Mouse (Mus musculus) mature B cell (primary cell): ENCODE data around the gene Acpp.
"Not testable (repeated sequence)": the region's sequence is repeated elsewhere in the genome, so short reads cannot be mapped to it uniquely, and the experiment has no call there.

Experiments
- in situ Hi-C: fragments of 300-500 bp; cut with MboI; formaldehyde crosslinking; loops from 2 replicates; pipeline ENCODE4 v1.14.3; 2019

Gene Acpp

GRCm38 (mm10) chr9:104337183-104337931 lies at the start of gene Acpp:
Gene Acpp, minus strand, starts transcription at chr9:104337748.
- in situ Hi-C loops: no loop called here

DNA sequence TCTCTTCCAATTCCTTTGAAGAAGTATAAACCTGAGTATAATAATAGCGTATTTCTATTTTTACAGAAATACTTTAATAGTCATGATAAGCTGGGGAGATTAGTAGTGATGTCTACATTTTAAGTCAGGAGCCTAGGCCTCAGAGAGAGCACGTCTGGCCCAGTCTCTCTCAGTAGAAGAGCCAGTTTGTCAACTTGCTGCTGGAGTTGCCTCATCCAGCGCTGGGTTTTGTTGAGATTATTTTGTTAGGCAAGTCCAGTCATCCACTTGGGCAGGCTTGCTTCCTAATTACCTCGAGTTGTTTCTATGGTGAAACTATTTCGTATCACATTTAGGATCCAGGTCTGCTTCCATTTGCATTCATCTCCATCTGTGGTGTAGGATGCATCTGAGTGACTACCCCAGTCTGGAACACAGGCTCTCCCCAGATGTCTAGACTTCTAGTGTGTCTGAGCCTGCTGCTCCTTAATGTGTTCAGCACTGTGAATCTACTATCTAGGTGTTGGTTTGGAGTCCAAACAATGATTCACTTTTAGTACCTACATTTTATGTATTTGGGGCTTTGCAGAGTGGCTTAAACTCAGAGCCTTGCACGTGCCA lies 45.1 kb upstream of the Acpp start:
- in situ Hi-C loops: no loop called here

DNA sequence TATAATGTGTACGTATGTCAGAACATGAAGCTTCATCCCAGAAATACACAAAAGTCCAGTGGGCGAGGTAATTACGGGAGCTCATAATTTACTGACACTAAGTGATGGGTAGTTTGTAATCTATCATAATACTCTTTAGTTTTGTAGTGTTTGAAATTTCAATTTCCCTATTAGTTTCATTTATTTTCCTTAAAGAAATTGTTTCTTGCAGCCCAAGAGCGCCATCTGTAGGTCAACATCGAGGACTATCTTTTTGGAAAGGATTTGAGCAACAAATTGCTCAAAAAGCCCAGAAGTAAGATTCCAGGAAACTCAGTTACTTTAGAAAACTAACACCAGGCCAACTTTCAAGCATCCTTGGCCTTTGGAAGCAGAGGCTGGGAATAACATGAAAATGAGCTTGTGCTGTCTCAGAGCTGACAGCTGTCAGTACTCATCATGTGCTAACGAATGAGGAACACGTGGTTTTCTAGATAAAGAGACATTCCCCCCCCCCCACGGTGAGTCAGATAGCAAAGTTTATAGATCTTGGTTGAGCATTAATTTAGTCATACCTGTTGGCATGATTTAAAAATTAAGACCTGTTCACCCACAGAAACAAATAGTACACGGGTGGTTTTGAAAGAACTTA lies 42.1 kb upstream of the Acpp start:
- in situ Hi-C loops: no loop called here

GRCm38 (mm10) chr9:104375573-104375972 lies 38.0 kb upstream of the Acpp start:
- in situ Hi-C loops: no loop called here

GRCm38 (mm10) chr9:104373253-104373652 lies 35.7 kb upstream of the Acpp start:
- in situ Hi-C loops: no loop called here

DNA sequence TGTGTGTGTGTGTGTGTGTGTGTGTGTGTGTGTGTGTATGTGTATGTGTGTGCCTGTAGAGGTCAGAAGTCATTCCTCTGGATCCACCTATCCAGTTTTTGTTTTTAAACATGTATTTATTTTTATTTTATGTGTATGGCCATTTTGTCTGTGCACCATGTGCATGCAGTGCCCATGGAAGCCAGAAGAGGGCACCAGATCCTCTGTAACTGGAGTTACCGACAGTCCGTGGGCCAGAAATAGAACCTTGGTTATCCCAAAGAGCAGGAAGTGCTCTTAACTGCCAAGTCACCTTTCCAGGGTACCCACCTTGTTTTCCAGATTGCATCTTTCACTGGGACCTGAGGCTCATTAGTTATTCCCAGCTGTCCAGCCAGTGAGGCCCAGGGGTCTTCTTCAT lies 29.4 kb upstream of the Acpp start:
- in situ Hi-C loops: no loop called here

- in situ Hi-C loops: not testable (repeated sequence)
These were observed 24.4 kb upstream of the Acpp start for GRCm38 (mm10) chr9:104361951-104362350.

DNA sequence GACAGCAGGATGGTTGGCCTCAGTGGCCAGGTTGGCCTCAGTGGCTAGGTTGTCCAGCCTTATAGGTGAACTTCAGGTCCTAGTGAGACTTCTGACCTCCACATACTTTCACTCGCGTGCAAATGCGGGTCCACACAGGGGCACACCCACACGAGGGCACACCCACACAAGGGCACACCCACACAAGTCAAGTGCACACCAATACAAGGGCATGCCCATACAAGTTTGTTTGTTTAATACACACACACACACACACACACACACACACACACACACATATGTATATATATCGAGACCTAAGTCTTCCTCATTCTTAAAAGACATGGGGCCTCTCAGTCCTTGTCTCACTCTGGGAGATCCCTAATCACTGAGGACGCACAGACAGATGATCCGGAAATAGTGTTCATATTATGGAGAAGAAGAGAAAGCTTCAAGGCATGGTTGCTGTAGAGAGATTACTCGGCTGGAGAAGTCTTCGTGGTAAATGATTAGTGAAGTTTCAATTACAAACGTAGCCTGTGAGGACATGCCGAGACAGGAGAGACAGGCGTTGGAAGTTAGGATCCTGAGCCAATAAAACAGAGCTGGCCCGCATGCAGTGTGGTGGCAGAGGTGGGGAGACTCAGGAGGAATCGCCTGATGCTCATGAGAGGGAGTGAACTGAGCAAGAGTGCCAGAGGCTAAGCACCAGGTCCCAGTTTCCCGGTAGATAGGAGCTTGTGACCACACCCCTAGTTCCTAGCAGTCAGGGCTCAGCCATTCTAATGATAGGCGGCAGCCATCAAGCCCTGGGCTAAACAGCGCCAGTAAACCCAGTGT lies 23.7 kb upstream of the Acpp start:
- in situ Hi-C loops: no loop called here

GRCm38 (mm10) chr9:104360389-104360788 lies 22.8 kb upstream of the Acpp start:
- in situ Hi-C loops: no loop called here

- in situ Hi-C loops: no loop called here
These were observed 18.1 kb upstream of the Acpp start for GRCm38 (mm10) chr9:104355521-104356270.

GRCm38 (mm10) chr9:104344136-104344535 lies 6.6 kb upstream of the Acpp start:
- in situ Hi-C loops: no loop called here

GRCm38 (mm10) chr9:104339483-104339882 lies 1.9 kb upstream of the Acpp start:
- in situ Hi-C loops: no loop called here

DNA sequence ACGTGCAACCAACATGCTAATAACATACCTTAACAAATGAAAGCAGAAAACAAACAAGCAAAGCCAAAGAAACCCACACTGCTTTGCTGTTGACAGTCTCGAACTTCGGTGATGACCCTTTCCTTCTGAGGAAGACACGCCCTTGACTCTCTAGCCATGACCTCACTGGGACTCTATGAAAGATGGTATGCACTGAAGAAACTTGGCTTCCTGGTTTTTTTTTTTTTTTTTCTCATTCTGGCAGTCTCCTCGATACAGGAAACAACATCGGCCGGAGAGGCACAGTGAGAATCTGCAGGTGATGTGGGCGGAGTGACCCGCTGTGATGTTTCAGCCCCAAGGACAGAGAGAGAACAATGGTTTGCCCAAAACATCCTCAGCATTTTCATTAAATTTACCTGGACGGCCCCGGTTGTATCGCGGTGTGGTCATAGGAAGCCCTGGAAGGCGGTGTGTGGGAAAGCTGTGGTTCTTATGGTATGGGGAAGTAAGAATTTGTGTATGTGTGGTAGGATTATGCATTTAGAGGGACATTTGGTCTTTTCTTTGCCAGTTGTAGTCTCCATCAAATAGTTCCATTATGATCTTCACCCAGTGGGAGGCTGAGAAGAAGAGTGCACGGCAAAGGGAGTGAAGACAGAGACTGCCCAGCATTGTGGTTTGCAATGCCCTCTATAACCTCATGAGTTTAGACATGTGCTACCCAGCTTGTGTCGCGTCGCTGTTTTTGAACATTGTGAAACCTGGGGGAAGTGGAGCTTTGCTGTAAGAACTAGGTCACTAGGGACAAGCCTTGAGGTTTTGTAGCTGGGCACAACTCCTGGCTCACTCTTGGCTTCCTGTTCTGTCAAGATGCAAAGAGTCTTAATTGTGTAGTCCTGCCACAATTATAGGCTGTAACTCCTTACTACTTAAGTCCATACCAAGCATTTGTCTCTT lies 1.2 kb upstream of the Acpp start:
- in situ Hi-C loops: no loop called here

DNA sequence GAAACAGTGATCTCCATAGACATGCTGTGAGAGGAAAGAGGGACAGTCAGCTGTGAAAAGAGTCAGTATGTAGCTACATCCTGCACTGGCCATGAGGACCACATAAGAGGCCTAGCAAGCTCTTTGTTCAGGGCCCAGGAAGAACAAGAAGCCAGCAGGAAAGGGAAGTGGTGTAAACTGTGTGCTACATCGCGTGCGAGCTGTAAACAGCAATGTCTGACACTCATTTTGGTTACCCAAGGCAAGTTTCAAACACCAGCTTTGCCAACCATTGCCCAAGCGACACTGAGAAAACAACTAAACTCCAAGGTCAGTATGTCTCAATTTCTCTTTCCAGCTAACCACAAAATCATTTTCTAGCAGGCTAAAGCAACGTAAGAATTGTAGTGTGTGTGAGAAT lies 6.2 kb downstream of the Acpp start:
- in situ Hi-C loops: no loop called here

GRCm38 (mm10) chr9:104328655-104329054 lies 8.9 kb downstream of the Acpp start:
- in situ Hi-C loops: no loop called here

DNA sequence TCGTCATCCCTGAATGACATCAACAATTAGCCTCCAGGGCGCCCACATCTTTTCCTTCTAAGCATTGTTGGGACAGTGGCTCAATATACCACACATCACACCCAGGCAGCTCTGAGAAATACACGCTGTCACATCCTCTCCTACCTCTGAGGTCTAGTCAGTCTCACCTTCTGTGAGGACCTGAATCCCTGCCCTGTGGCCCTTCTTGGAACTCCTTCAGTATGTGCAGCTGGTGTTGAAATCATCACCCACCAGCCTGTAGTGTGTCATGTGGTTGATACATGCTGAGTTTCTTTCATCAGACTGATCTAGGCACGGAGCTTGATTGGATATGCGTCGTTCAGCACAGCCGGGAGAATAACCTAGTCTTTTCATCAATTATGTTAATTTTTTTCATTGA lies 16.0 kb downstream of the Acpp start:
- in situ Hi-C loops: no loop called here

DNA sequence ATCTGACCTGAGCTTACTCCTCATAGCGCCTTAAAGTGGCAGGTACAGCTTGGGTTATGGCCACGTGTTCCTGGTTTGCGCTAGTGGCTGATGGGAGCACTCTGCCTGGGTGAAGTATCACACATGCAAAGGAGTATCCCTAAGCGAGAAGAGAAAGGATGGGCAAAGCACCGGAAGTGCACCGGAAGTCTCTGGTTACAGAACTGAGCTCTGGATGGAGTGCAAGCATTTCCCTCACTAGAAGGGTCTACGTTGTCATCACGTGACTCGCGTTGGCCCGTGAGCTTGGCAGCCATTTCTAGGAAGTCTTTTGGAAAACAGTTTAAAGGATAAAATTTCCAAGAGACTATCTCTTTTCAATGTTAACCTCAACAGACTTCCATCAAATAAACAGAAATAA lies 21.2 kb downstream of the Acpp start:
- in situ Hi-C loops: no loop called here

DNA sequence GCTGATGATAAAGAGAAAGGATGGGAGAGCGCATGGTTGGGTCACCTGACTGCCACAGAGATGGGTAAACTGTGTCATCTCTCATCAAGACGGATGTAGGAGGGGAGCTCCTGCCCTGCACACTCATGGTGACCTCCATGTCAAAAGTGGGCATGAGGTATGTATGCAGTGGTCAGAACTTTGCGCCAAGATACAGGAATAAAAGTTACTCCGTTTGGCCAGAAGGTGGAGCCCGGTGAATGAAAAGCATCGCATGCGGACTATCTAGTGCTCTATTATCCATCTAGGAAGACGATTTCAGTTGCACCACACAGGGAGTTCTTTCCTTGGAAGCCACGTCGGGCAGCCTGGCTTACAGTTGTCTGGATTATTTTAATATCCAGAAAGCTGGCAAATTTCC lies 22.0 kb downstream of the Acpp start:
- in situ Hi-C loops: no loop called here

- in situ Hi-C loops: no loop called here
These were observed 30.8 kb downstream of the Acpp start for GRCm38 (mm10) chr9:104306734-104307133.

DNA sequence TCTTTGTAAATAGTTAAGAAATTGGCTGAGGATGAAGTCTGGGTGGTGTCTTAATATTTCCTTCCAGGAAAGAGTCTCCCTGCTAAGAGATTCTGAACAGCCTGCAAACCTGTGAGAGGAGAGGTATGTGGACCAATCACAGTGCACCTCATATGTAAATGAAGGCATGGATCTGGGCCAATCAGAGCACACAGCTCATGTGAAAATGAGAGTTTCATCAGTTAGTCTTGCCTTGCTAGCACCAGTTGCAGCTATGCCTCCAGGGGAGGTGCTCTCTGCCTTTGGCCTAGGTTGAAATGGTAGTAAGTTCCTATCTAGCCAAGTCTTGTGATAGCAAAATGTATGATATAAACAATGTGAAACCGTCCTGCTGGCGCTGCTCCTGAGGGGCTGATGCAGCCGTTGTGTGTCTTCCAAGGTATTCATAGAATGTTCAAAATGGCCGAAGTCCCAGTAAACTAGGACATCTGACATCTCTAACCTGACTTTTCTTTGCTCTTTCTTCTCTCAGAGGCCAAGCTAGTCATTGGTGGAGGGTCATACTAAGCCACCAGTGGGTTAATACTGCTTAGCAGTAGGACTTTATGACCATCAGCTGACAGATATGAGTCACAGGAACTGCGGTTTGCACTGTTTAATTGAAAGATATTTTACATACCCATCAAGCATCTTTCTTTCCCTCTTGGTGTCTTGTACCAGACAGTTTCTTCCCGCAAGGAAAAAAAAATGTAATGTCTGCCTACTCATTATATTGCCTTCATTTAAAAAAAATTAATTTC lies 32.0 kb downstream of the Acpp start:
- in situ Hi-C loops: no loop called here
